In the genomic region with DNA sequence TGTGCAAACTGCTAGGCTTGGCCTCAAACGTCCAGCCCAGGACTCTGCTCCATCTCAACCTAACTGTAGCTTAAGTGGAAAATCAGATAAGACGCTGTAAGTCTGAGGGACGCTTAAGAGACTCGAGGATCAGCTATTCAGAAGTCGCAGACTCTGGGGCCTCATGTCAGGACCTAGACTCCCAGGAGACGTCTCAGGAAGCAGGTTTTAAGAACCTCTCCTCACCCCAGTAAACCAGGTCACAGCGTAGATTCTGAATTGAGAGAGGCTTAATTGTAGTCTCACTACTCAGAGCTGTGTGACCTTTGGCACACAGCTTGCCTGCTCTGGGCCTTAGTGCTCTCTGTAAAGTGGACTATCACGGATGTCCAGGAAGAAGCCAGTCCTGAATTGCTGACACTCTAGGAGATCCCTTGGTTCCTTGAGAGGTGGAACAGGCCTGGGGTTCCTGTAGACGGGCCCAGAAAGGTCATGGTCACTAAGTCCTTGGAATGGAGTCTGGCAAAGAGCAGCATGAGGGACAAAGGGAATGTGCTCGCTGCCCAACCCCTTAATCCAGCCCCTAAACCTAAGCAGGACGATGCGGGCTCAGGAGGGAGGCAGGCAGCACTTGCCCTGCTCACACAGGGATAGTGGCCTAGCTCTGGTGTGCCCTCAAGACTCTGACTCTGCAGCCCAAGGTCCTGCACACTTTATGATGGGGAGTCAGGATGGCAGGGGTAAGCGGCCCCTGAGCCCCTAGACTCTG, we compare ENCODE assay signal across 11 mouse cellular contexts. TPM values are rescaled to one million over a fixed set of nuclear protein-coding genes. Genes with fewer than 3 reads are reported as not detected.
DNase-seq lines count a peak whose midpoint lies in the region; ATAC-seq and TF ChIP-seq lines count a peak whose summit lies in the region.
"Had no signal": no experiment of that assay in that cellular context is flagged by ENCODE, and none has a peak within 500 bp of the region (broad histone marks: within the 10 kb centered on the region; RNA-seq: fewer than 3 reads in every experiment).

No protein-coding gene starts in this region.

- H3K4me1 ChIP-seq in liver, embryonic 14.5 days (replicated peaks; ENCODE audit: control insufficient read depth in 2 of 2, insufficient read depth in 2 of 2, low read length in 1 of 2), result peaks cover 55 to 59% of the 10 kb centered on the region in 2 experiments

- DNase-seq in kidney, adult 18-20 months, result peak; percentile 43
- DNase-seq in kidney, postnatal 4 days, result no peak
- no peak for DNase-seq in Patski (ENCODE audit: low read depth, low spot score)
- peak; percentile 22 to 32 for DNase-seq in adrenal gland, postnatal 36 days
- no peak for DNase-seq in liver, embryonic 14.5 days (ENCODE audit: low read depth in 3 of 3, low spot score in 3 of 3)
- no peak for DNase-seq in urinary bladder, postnatal 14 days (ENCODE audit: low spot score)
- no peak for DNase-seq in lung, adult 18-20 months
- DNase-seq: cerebellum, adult 8-10 months; lung, embryonic 14.5 days had no signal

- H3K9me3 ChIP-seq in liver, embryonic 14.5 days (ENCODE audit: control insufficient read depth, low read length), result no peaks in the 10 kb centered on the region
- H3K9me3 ChIP-seq: megakaryocyte, embryonic 14.5 days had no signal

- no peak for TF ChIP-seq EP300 in liver, embryonic 14.5 days (IDR thresholded peaks at IDR 0.05; ENCODE audit: low read depth)

- no peak for TF ChIP-seq CTCF in Patski (IDR thresholded peaks at IDR 0.05)
- no peak for TF ChIP-seq CTCF in liver, embryonic 14.5 days (IDR thresholded peaks at IDR 0.05; ENCODE audit: low read depth)

- POLR2A ChIA-PET in Patski (lab: Charles Lee), result no interaction called here

- CTCF ChIA-PET in Patski (lab: Charles Lee), result interaction anchor here (2.0 to 2.6 kb wide), 2 partner anchors 16 to 24 kb away, joined by 5 to 7 read pairs; a partner anchor contains a TSS

- peaks cover 30% of the 10 kb centered on the region for H3K36me3 ChIP-seq in liver, embryonic 14.5 days (replicated peaks; ENCODE audit: control insufficient read depth, insufficient read depth, low read depth)

- H3K4me2 ChIP-seq in liver, embryonic 14.5 days (ENCODE audit: low read depth), result peak overlapping the region; percentile 69
- H3K4me2 ChIP-seq: lung, embryonic 14.5 days had no signal

- H3K27ac ChIP-seq in liver, embryonic 14.5 days, result peak overlapping the region; percentile 94

- WGBS in liver, embryonic 14.5 days (ENCODE audit: insufficient replicate concordance), result 47% methylated on average over 13 of the region's 13 CpGs

- H3K4me3 ChIP-seq in liver, embryonic 14.5 days (ENCODE audit: insufficient read depth in 1 of 2, low read depth in 2 of 2, low read length in 2 of 2), result no peak overlapping the region
- H3K4me3 ChIP-seq: megakaryocyte, embryonic 14.5 days had no signal

- no peaks in the 10 kb centered on the region for H3K27me3 ChIP-seq in Patski
- no peaks in the 10 kb centered on the region for H3K27me3 ChIP-seq in liver, embryonic 14.5 days (ENCODE audit: control insufficient read depth, insufficient read depth, low read length)

- peak overlapping the region; percentile 74 for H3K9ac ChIP-seq in liver, embryonic 14.5 days (replicated peaks)
- H3K9ac ChIP-seq: lung, embryonic 14.5 days had no signal

- in situ Hi-C loops in Patski (cut with MboI; ENCODE audit: low pct_unique_long_range_greater_than_20kb), result no loop called here

- ATAC-seq in Patski, result peak; percentile 28
- ATAC-seq in liver, embryonic 14.5 days (ENCODE audit: insufficient read depth), result no peak
- ATAC-seq: inflammation-experienced regulatory T-cells, adult 6 months had no signal

RNA-seq across cellular contexts. Expression of a gene that starts 16.2 kb away (rescaled TPM):
- polyA plus RNA-seq in Patski (2021), result 63.2 TPM
- 10 to 100 TPM; 34.6 to 63.8 TPM for total RNA-seq in adrenal gland, postnatal 36 days (2021)
- 61.6 and 72.2 TPM in 2 replicates for polyA plus RNA-seq in liver, embryonic 14.5 days (2012; rRNA removed)
- polyA plus RNA-seq in liver, embryonic 14.5 days (2014; fragmentation: Nextera tagmentation; extraction: Ambion mirVana), result 58.6 and 63.1 TPM in 2 replicates

Comparison
In these comparisons a context has a peak if more than half of its experiments do, and no peak if none do; other contexts are left out.
1. DNase-seq: peak in kidney, adult 18-20 months (single experiment) and adrenal gland, postnatal 36 days (2 of 2); none in kidney, postnatal 4 days (0 of 2), Patski (single experiment), liver, embryonic 14.5 days (0 of 3), urinary bladder, postnatal 14 days (single experiment) and lung, adult 18-20 months (0 of 2).